Mouse (Mus musculus) thymus, adult 2 months (tissue): ENCODE results near the gene Kansl3. TPM values are rescaled to one million over a fixed set of nuclear protein-coding genes. Genes with fewer than 3 reads are reported as not detected.

Experiments used
- DNase-seq: peaks from one replicate; pipeline ENCODE4 v3.0.0; 2021
- H3K27ac ChIP-seq: fragments of 200-500 bp; 2 replicates; pipeline ENCODE4 v1.5.1; 2012; ENCODE audit warnings: low read length, control low read depth; ENCODE audit not compliant: control insufficient read depth, insufficient read depth
- H3K27me3 ChIP-seq: fragments of 200-500 bp; 2 replicates; pipeline ENCODE4 v1.6.1; 2012; ENCODE audit warnings: mild to moderate bottlenecking, low read length, moderate library complexity, mixed read lengths; ENCODE audit not compliant: control insufficient read depth, insufficient read depth
- H3K36me3 ChIP-seq: fragments of 200-500 bp; 2 replicates; pipeline ENCODE4 v1.6.1; 2012; ENCODE audit warnings: mild to moderate bottlenecking, low read length, moderate library complexity; ENCODE audit not compliant: control insufficient read depth, insufficient read depth
- H3K4me1 ChIP-seq: fragments of 200-500 bp; replicated peaks from 2 replicates; pipeline ENCODE4 v1.6.1; 2012; ENCODE audit warnings: low read length; ENCODE audit not compliant: control insufficient read depth, insufficient read depth
- H3K4me3 ChIP-seq: fragments of 200-500 bp; 2 replicates; pipeline ENCODE4 v1.5.1; 2012; ENCODE audit warnings: mild to moderate bottlenecking, low read length, control low read depth, moderate library complexity; ENCODE audit not compliant: control insufficient read depth, insufficient read depth
- CTCF ChIP-seq: fragments of 200-500 bp; IDR thresholded peaks from 2 replicates; pipeline ENCODE4 v1.5.1; 2012; ENCODE audit warnings: mild to moderate bottlenecking, control low read depth, low read length, moderate library complexity, borderline replicate concordance; ENCODE audit not compliant: control insufficient read depth, poor library complexity, insufficient read depth; ENCODE audit errors: extremely low read depth
- POLR2A ChIP-seq: fragments of 200-500 bp; IDR thresholded peaks from 2 replicates; pipeline ENCODE4 v1.6.1; 2012; ENCODE audit warnings: mild to moderate bottlenecking, low read length, control low read depth, moderate library complexity; ENCODE audit not compliant: control insufficient read depth, poor library complexity, insufficient read depth; ENCODE audit errors: extremely low read depth
- WGBS: fragments of 180-500 bp; shearing (Covaris S2); methylation state at CpG from one replicate; pipeline ENCODE4 v1.1.7; 2018; 5-methylcytosine and 5-hydroxymethylcytosine counted together
- polyA plus RNA-seq: library from polyadenylated mRNA; depleted of rRNA; stranded (reverse); fragments of >200 nt; gene quantifications from 2 replicates; pipeline ENCODE4 v1.2.3, GENCODE M21; 2012; rRNA removed

The Kansl3 gene
- polyA plus RNA-seq, 1 experiment: 103 TPM

- no peak overlapping the region for H3K27ac ChIP-seq
- DNase-seq: peak; percentile 37
- peaks cover 43% of the 10 kb centered on the region for H3K4me1 ChIP-seq
- 4% methylated on average over 9 of the region's 9 CpGs for WGBS
- H3K36me3 ChIP-seq: no peaks in the 10 kb centered on the region
- H3K4me3 ChIP-seq: no peak overlapping the region
- TF ChIP-seq POLR2A (no peak), CTCF (no peak)
- no peaks in the 10 kb centered on the region; the same call in 1 of the 2 replicates for H3K27me3 ChIP-seq
Measured at GRCm38 (mm10) chr1:36296466-36297149, 72.4 kb downstream of the Kansl3 start.

GRCm38 (mm10) chr1:36294402-36294801 lies 74.6 kb downstream of the Kansl3 start:
- Histone ChIP-seq H3K27me3 (no peaks in the 10 kb centered on the region), H3K27ac (peak overlapping the region; percentile 92), H3K4me3 (no peak overlapping the region), H3K36me3 (no peaks in the 10 kb centered on the region), H3K4me1 (peaks cover 43% of the 10 kb centered on the region)
- 8% methylated on average over 3 of the region's 3 CpGs for WGBS
- DNase-seq: peak; percentile 60
- no peak for TF ChIP-seq CTCF
- TF ChIP-seq POLR2A: no peak

- no peak for DNase-seq
- Histone ChIP-seq H3K4me3 (no peak overlapping the region), H3K27ac (no peak overlapping the region), H3K27me3 (no peaks in the 10 kb centered on the region), H3K36me3 (no peaks in the 10 kb centered on the region), H3K4me1 (peaks cover 43% of the 10 kb centered on the region)
- no peak for TF ChIP-seq POLR2A
- no peak for TF ChIP-seq CTCF
- 54% methylated on average over 8 of the region's 8 CpGs for WGBS
Measured at GRCm38 (mm10) chr1:36293470-36293869, 75.5 kb downstream of the Kansl3 start.

Other genes with a start within 250 kb of the Kansl3 start
- gene Uggt1, start 124.5 kb downstream of the Kansl3 start, polyA plus RNA-seq: 31.8 and 33.0 TPM in 2 replicates
- 13.4 and 14.3 TPM in 2 replicates for gene Neurl3, start 94.5 kb downstream of the Kansl3 start, polyA plus RNA-seq
- gene Arid5a, start 61.4 kb downstream of the Kansl3 start, polyA plus RNA-seq: 51.7 and 57.2 TPM in 2 replicates
- 0.04 and 0.08 TPM in 2 replicates for gene Fer1l5, start 3.1 kb upstream of the Kansl3 start, polyA plus RNA-seq
- 62.4 and 65.6 TPM in 2 replicates for gene Lman2l, start 76.1 kb upstream of the Kansl3 start, polyA plus RNA-seq
- gene Cnnm4, start 102.4 kb upstream of the Kansl3 start, polyA plus RNA-seq: 15.3 and 18.0 TPM in 2 replicates
- 51.2 and 59.9 TPM in 2 replicates for gene Cnnm3, start 142.7 kb upstream of the Kansl3 start, polyA plus RNA-seq
- 40.4 and 56.2 TPM in 2 replicates for gene Ankrd23, start 167.7 kb upstream of the Kansl3 start, polyA plus RNA-seq
- not detected in 2 replicates for gene Gm42417, start 170.2 kb upstream of the Kansl3 start, polyA plus RNA-seq
- gene Ankrd39, start 178.3 kb upstream of the Kansl3 start, polyA plus RNA-seq: 48.4 and 51.8 TPM in 2 replicates
- gene Sema4c, start 189.2 kb upstream of the Kansl3 start, polyA plus RNA-seq: 15.5 and 16.8 TPM in 2 replicates